Mouse (Mus musculus): ENCODE results near the gene Gm4792.

Gene Gm4792

GRCm38 (mm10) chr10:94304064-94304657, 5.7 kb upstream of the Gm4792 start:
- no peak for DNase-seq (ENCODE audit: low read depth, low spot score)

DNA sequence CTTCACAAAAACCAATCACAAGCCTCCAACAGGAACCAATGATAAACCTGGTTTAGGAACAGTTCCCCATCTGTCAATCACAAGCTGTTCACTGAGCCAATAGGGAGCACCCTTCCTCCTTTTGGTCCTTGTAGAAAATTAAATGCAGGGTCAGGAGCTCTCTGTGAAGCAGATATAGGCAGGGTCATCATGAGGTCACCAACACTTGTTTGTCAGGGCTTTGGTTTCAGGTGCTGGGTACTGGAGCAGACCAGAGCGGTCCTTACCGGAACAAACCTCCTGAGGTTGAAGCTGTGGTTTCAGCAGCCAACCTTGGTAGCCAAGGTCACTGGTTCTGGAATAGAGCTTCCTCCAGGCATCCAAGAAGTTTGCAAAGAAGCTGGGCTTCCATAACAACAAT, 798 bp upstream of the Gm4792 start:
- no peak for DNase-seq (ENCODE audit: low read depth, low spot score)

DNA sequence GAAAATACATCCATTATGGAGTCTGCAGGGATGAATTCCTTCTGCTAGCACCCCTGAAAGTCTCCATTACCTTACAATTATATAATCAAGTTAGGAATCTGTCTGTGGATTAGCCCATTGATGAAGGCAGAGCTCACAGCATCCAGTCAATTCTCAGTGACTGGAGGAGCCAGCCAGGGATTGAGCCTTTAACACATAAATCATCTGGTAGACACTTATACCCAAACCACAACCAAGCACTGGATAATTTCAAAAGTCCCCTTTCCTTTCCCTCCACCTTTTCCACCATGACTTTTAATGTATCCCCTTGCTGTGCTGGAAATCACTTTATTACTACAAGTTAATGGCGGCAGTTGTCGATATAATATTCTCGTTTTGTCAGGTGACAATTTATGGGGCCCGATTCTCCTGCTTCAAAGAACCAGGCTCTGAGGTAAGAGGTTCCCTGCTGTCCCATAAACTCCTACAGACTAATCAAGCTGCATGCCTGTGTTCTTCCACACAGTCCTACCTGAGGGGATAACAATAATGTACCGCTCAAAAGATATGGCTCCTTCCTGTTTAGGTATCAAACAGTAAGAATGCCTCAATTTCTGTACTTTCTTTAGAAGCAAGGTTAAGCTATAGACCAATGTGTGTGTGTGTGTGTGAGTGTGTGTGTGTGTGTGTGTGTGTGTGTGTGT, 2.4 kb downstream of the Gm4792 start:
- DNase-seq (ENCODE audit: low read depth, low spot score): no peak

DNA sequence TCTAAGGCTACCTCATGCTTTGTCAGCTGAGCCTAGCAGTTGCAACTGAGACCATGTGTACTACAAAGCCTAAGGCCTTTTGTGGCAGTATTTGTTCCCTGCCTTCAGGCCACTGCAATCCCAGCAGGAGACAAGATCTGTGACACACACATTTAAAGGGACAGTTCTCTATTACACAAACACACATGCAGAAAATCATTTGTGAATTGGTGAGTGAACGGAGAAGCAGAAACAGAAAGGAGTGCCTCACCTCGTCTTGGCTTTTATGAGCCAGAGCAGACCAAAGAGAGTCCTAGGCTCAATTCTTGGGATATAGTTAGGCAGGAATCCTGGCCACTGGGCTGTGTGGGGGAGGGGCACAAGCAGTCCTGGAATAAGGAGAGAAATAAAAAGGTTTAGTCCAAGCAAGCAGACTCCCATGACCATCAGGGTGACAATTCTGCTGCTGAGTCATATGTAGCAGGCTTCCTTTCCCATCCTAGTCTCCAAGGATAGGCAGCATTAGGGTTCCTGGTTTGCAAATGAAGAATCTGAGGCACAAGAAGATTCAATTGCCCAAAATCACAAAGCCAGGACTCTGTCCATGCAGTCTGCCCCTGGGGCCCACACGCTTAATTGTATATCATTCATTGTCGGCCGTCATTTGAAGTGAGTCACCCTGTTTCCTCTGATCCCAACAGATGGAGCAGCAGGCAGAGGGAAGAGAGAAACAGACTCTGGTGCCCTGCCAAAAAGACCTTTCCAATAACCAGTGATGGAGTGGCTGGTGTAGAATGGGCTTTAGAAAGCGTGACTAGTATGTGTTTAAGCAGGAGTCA, 3.4 kb downstream of the Gm4792 start:
- DNase-seq (ENCODE audit: low read depth, low spot score): no peak

GRCm38 (mm10) chr10:94294437-94294836, 4.1 kb downstream of the Gm4792 start:
- no peak for DNase-seq (ENCODE audit: low read depth, low spot score)

DNA sequence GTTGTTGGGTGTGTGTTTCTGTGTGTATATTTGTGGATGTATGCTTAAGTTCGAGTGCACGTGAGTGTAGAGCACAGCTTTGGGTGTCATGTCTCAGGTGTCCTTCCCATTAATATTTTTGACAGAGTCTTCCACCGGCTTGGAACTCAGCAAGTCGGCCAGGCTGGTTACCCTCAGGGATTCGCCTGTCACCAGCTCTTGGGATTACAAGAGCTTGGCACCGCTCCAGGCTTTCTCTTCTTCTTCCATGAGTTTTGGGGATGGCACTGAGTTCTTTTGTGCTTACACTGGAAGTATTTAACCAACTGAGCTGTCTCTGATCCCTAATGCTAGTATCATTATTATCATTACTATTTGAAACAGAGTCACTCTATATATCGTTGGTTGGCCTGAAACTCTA, 15.7 kb downstream of the Gm4792 start:
- DNase-seq (ENCODE audit: low read depth, low spot score): no peak

DNA sequence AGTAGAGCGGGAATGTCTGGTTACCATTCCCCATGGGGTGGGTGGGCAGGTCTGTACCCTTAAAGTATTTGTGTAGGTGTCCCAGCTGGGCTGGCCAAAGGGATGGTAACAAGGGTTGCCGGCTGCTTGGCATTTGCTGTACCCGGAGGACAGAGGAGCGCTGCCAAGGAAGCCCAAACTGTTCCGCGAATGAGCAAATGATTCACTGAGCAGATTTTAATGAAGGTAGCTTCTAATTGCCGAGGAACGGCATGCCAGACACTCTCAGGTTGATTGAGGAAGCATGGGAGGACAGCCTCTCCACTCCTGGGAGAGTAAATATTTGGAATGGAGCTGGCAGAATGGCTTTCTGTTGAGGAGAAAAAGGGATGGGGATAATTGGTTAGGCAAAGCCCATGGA, 16.3 kb downstream of the Gm4792 start:
- DNase-seq (ENCODE audit: low read depth, low spot score): no peak

GRCm38 (mm10) chr10:94276511-94276910, 22.0 kb downstream of the Gm4792 start:
- no peak for DNase-seq (ENCODE audit: low read depth, low spot score)

- DNase-seq (ENCODE audit: low read depth, low spot score): no peak
Observed at GRCm38 (mm10) chr10:94275321-94275720, 23.2 kb downstream of the Gm4792 start.

GRCm38 (mm10) chr10:94265656-94266542, 32.6 kb downstream of the Gm4792 start:
- DNase-seq (ENCODE audit: low read depth, low spot score): no peak

- no peak for DNase-seq (ENCODE audit: low read depth, low spot score)
Observed at GRCm38 (mm10) chr10:94263211-94263610, 35.3 kb downstream of the Gm4792 start.

GRCm38 (mm10) chr10:94262646-94263045, 35.9 kb downstream of the Gm4792 start:
- DNase-seq (ENCODE audit: low read depth, low spot score): no peak

DNA sequence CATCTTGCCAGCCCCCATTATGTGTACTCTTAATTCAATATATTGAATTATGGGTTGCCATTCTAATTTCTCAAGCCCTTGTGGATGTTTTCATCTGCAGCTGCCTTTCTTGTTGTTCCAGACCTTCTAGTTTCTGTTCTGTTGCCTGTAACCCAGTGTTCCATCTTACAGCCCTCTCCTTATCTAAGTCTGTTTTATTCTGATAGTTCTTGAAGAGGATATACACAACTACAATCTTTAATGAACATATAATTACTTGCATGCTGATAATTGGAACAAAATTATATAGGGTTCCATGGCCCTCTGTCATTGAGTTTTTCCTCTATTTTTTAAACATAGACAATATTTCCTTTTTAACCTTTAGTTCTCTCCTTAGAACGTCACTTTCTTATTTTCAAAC, 38.0 kb downstream of the Gm4792 start:
- DNase-seq (ENCODE audit: low read depth, low spot score): no peak

GRCm38 (mm10) chr10:94256518-94256917, 42.0 kb downstream of the Gm4792 start:
- no peak for DNase-seq (ENCODE audit: low read depth, low spot score)

GRCm38 (mm10) chr10:94255744-94256143, 42.8 kb downstream of the Gm4792 start:
- DNase-seq (ENCODE audit: low read depth, low spot score): no peak

- DNase-seq (ENCODE audit: low read depth, low spot score): no peak
Observed at GRCm38 (mm10) chr10:94254766-94255165, 43.7 kb downstream of the Gm4792 start.

DNA sequence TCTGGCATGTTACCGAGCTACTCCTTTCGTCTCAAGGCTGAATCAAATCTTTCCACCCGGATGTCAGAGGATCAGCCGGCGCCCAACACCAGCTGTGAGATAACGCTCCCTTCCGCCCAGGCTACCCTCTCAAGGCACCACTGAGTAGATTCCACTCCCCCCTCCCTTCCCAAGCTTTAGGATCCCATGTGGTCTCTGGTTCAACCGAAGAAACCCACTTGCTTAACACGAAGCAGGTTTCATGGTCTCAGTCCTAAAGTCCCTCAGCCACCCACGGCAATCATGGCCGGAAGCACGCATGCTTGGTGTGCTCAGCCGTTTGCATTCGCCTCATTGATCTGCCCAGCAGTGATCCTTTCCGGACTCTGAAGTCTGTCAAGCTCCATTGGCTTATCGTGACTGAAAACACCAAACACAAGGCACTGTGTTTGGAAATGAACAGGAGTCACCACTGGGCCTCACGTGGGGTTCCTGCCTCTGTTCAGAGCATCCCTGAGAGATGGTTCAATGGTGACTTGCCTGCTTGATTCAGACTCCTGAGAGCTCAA, 45.2 kb downstream of the Gm4792 start:
- DNase-seq (ENCODE audit: low read depth, low spot score): no peak

GRCm38 (mm10) chr10:94249575-94250456, 48.7 kb downstream of the Gm4792 start:
- DNase-seq (ENCODE audit: low read depth, low spot score): peak; percentile 27

DNA sequence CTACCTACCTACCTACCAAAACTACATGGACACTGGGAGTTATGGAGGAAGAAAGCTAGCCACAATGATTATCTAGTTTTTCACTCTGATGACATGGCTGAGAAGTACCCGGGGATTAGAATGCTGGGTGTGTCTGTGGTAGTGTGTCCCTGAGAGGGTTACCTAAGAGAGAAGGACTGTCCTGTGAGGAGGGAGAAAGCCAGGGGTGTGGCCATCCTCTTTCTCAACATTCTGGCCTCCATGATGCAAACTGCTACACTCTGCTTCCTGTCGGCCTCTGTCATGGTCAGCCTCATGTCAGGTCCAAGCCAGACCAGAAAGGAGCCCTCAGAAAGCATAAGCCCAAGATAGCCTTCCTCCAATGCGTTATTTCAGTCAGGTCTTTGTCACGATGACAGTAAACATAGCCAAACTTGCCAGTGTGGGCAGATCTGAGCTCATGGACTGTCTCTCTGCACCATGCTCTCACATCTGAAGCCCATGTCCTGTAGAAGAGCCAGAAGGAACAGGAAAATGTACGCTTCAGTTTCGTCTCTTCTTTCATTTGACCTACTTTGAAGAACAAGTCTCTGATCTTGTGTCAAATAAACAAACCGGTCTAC, 50.7 kb downstream of the Gm4792 start:
- DNase-seq (ENCODE audit: low read depth, low spot score): no peak

Measured in telencephalon, adult 2 months (tissue).